Mouse (Mus musculus) embryonic stem cell, embryonic (primary cell): Measurements from ENCODE around the gene Ahnak.

Experiments
- CTCF ChIA-PET, 4 experiments: fragments of 300-600 bp in 2 of 4; fragments of 350-600 bp in 2 of 4; sonication (Branson Sonifier 250); formaldehyde crosslinking; loops; one replicate each; lab custom pipeline; 2022; ENCODE audit warnings: inconsistent platforms in 2 of 4; lab: Charles Lee
- POLR2A ChIA-PET, 4 experiments: fragments of 300-600 bp in 2 of 4; fragments of 350-600 bp in 2 of 4; sonication (Branson Sonifier 250); formaldehyde crosslinking; loops; one replicate each; lab custom pipeline; 2022; ENCODE audit warnings: antibody characterized with exemption in 4 of 4, inconsistent platforms in 1 of 4; lab: Charles Lee

Gene Ahnak

DNA sequence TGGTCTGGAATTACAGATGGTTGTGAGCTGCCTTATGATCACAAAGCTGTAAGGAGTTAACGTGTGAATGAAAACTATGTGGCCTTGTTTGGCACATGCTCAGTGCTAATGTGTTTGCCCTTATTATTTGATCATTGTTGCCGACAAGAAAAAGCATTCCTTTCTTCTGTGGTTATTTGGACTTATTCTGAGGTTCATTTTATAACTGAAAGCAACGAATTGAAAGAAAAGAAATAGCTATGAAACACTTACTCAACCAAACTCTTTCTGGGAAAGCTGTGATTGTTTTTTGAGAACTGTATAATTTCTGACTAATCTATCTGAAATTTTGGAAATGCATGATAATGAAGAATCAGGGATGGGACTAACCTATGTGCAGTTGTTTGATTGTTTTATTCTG is 46.0 kb downstream of the Ahnak start:
- CTCF ChIA-PET = no interaction called here
- POLR2A ChIA-PET = interaction anchor here in 3 of 4 experiments (0.6 to 16.1 kb wide), 11 partner anchors 11 to 841 kb away, joined by 3 to 225 read pairs (median 4); partner anchors contain the start of gene Eef1g (in 1 of the 3)

DNA sequence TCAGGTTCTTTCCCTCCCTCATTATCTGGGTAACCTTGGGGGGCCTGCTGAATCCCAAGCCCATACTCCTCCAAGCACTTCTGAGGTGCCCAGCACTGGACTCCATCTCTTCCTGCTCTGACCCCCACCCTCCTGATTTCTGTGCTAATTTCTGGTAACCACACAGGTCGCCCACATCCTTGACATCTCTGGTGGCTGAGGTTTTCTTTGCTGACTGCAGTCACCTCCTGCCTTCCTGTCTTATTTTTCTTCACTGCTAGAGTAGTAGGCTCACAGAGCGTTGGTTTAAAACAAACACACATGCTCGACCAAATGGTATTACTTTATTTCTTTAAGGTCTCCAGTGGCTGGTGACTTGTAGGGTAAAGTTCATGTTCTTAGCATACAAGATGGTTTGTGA is 49.1 kb downstream of the Ahnak start:
- ChIA-PET CTCF (no interaction called here), POLR2A (interaction anchor here in 1 of 4 experiments (8.0 kb wide), 1 partner anchor 12 kb away, joined by 93 read pairs; no protein-coding TSS in a partner anchor)

DNA sequence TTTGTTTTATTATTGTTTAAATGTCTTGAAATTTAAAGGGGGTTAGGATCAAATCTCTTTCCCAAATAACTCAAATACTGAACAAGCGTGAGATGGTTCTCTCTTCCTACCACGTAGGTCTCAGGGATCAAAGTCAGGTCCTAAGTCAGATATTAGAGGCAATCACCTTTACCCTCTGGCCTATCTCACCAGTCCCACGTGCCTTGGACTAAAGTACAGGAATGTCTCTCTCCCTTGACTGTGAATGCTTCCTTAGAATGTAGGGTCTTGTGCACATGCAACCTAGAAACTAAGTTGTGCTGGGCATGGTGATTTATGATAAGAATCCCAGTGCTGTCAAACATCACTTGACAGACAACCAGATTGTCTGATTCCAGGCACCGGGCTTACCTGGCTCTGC is 50.2 kb downstream of the Ahnak start:
- ChIA-PET CTCF (no interaction called here), POLR2A (interaction anchor here (0.6 to 9.6 kb wide), 31 partner anchors 10 to 220 kb away, joined by 3 to 121 read pairs (median 5); partner anchors contain the start of genes Eef1g (in 3 of the 4), Ahnak (in 1 of the 4), Asrgl1 (in 1 of the 4) and Hnrnpul2 (in 1 of the 4))

DNA sequence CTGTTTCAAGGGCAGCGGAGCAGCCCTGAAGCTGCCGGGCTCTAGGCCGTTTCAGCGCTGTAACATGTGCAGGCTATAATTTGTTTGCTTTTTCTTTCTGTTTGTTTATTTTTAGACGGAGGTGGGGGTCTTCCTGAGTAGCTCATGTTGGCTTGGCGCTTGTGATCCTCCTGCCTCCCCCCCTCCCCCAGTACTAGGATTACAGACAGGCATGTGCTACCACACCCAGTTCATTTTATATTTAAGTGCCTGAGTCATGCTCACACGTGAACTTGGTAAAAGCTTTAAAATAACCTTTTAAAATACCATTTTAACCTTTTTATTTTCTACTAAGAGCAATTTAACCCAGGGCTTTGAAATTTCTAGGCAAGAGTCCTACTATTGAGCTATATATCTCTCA is 50.8 kb downstream of the Ahnak start:
- ChIA-PET POLR2A (interaction anchor here (0.5 to 9.6 kb wide), 37 partner anchors 9 to 327 kb away, joined by 3 to 121 read pairs (median 5); partner anchors contain the start of genes Eef1g (in 3 of the 4), Ahnak (in 1 of the 4), Asrgl1 (in 1 of the 4) and Hnrnpul2 (in 1 of the 4)), CTCF (no interaction called here)

DNA sequence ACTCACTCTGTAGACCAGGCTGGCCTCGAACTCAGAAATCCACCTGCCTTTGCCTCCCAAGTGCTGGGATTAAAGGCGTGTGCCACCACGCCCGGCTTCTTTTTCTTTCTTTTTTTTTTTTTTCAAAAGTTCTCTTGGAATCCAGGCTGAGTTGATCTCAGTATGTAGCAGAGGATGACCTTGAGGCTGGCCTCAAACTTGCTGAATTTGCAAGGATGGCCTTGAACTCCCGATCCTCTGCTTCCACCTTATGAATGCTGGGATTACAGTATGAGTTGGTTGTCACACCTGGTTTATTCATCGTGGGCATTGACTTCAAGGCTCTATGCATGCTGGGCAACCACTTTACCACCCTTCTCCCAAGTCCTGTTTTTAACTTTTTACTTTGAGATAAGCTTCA is 51.6 kb downstream of the Ahnak start:
- ChIA-PET CTCF (interaction anchor here in 1 of 4 experiments (0.5 kb wide), 1 partner anchor 1218 kb away, joined by 3 read pairs; no protein-coding TSS in a partner anchor), POLR2A (interaction anchor here in 3 of 4 experiments (0.6 to 9.6 kb wide), 29 partner anchors 7 to 327 kb away, joined by 3 to 121 read pairs (median 6); partner anchors contain the start of genes Ahnak (in 1 of the 3), Asrgl1 (in 1 of the 3) and Eef1g (in 1 of the 3))

DNA sequence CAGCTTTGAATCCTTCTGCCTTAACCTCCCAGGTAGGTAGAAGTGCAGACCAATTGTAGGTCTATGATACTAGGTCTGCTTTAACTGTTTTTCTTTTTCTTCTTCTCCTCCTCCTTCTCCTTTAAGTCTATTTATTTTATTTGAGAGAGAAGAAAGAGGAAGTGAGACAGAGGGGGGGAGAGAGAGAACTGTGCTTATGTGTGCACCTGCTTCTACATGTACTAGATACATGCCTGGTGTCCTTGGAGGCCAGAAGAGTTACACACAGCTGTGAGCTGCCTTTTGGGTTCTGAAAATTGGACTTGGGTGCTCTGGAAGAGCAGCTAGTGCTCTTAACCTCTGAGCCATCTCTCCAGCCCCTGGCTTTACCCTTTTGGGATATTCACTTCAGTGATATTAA is 52.0 kb downstream of the Ahnak start:
- CTCF ChIA-PET = interaction anchor here in 1 of 4 experiments (0.5 kb wide), 1 partner anchor 1218 kb away, joined by 3 read pairs; no protein-coding TSS in a partner anchor
- POLR2A ChIA-PET = interaction anchor here in 3 of 4 experiments (0.6 to 9.6 kb wide), 23 partner anchors 8 to 328 kb away, joined by 3 to 121 read pairs (median 7); partner anchors contain the start of genes Ahnak (in 1 of the 3), Asrgl1 (in 1 of the 3) and Eef1g (in 1 of the 3)

DNA sequence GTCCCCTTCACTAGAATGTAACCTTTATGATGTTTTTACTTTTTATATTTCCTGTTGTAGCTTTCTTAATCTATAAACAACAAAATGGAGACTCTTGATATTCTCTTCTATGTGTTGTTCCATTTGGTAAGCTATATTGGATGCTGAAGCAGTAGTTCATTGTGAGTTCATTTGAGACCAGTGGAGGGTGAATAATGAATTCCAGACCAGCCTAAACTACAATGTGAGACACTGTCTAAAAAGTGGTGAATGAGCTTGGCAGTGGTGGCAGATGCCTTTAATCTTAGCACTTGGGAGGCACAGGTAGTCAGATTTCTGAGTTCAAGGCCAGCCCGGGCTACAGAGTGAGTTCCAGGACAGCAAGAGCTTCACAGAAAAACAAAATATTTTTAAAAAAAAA is 54.0 kb downstream of the Ahnak start:
- ChIA-PET POLR2A (interaction anchor here in 3 of 4 experiments (0.5 to 9.6 kb wide), 17 partner anchors 10 to 330 kb away, joined by 3 to 121 read pairs (median 3); partner anchors contain the start of genes Gm49416 (in 2 of the 3), 1810009A15Rik (in 1 of the 3), Eef1g (in 1 of the 3) and Gng3 (in 1 of the 3)), CTCF (interaction anchor here in 1 of 4 experiments (0.5 kb wide), 1 partner anchor 170 kb away, joined by 3 read pairs; no protein-coding TSS in a partner anchor)

DNA sequence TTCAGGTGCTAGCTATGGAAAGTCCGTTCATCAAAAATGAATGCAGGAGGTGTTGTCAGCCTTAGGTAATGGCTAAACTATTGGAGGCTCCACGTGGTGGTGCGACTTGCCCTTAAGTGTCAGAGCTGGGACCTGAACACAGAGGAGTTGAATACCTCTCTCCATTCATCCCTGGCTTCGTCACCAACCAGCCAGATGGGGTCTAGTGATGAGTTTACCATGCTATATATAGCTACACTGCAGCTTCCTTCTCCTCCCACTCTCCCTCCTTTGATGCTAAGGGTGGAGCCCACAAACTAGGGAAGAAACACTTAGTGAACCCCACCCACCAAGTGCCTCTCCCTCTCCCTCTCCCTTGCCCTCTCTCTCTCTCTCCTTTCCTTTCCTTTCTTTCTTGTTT is 55.2 kb downstream of the Ahnak start:
- POLR2A ChIA-PET = interaction anchor here (0.5 to 9.6 kb wide), 34 partner anchors 9 to 331 kb away, joined by 3 to 121 read pairs (median 6); partner anchors contain the start of genes Ahnak (in 2 of the 4), Eef1g (in 1 of the 4) and Tut1 (in 1 of the 4)
- CTCF ChIA-PET = interaction anchor here in 3 of 4 experiments (0.6 to 0.7 kb wide), 3 partner anchors 13 to 326 kb away, joined by 3 to 4 read pairs (median 3); no protein-coding TSS in a partner anchor

DNA sequence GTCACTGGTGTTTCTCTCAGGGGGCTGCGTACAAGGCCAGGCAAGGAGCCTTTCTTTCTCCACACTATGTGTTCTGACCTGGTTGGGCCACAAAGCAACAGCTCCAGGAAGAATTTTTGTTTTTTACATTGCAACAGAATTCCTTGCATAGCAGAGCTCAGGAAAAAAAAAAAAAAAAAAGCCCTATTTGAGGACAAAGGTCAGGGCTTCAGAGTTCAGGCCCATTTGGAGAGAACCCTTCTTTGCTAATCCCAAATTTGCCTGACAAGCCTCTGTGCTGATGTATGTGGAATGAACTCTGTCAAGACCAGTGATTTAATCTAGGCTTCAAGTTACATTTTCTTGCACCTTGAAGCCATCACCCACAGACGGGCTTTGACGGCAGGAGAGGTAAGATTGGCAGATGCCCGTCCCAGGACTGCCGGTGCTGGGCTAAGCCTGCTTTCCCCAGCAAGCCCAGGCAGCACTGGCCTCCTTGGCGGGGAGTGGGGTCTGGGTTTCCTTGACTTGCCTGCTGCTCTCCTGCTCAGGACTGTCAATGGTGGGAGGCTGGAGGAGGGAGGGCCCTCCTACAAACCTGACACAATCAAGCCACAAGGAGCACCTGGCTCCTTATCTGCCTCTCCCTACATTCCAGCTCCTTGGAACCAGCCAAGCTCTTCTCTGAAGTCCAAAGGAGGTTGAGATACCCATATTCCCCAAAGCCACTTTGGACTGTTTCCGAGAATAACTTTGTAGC is 58.3 kb downstream of the Ahnak start:
- ChIA-PET CTCF (interaction anchor here in 3 of 4 experiments (0.6 kb wide), 3 partner anchors 31 to 56 kb away, joined by 3 read pairs; no protein-coding TSS in a partner anchor), POLR2A (interaction anchor here (0.5 to 9.6 kb wide), 52 partner anchors 10 to 1172 kb away, joined by 3 to 121 read pairs (median 4); partner anchors contain the start of genes Eef1g (in 2 of the 4), Ahnak (in 1 of the 4) and Slc3a2 (in 1 of the 4))

DNA sequence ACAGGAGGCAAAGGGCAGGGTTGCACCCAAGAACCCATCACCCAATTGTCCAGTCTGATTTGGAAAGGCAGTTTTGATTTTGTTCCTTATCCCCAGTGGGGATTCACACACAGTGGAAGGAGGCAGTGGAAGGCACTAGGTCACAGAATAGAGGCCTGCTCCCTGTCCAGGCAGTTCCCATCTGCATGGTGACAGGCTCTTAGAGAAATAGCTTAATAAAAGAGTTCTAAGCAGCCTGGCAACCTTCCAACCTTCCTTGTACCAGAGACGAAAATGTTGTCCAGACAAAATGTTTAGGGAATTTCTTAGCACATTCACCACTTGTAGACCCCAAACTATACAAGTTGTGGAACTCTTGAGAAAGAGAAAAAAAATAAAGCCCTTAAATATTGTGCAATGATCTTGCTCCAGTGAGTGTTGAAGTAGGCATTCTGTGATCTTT is 58.9 kb downstream of the Ahnak start:
- POLR2A ChIA-PET = interaction anchor here in 3 of 4 experiments (1.0 to 9.6 kb wide), 28 partner anchors 11 to 325 kb away, joined by 3 to 121 read pairs (median 6); partner anchors contain the start of genes Ahnak (in 1 of the 3), Eef1g (in 1 of the 3) and Slc3a2 (in 1 of the 3)
- CTCF ChIA-PET = interaction anchor here in 1 of 4 experiments (0.6 kb wide), 1 partner anchor 1813 kb away, joined by 5 read pairs; no protein-coding TSS in a partner anchor

DNA sequence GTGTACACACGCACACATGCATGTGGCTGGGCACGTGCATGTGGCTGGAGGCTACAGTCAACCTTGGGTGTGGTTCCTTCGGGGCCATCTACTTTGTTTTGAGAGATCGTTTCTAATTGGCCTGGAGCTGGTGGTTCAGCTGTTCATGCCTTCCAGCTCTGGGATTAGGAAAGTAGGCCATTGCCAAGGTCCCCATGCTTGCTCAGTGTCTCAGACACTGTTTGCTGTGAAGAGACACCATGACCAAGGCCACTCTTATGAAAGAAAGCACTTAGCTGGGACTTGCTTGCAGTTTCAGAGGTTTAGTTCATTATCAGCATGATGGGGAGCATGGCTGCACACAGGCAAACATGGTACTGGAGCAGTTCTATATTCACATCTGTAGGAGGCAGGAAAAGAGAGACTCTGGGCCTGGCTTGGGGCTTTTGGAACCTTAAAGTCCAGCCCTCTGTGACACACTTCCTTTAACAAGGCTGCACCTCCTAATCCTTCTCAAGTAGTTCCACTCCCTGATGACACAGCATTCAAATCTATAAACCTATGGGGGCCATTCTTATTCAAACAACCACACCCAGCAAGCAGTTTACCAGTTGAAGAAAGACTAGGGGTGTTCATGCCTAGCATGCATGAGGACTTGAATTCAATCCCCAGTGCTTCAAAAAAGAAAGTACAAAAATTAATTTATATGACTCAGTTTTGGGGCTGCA is 60.0 kb downstream of the Ahnak start:
- ChIA-PET POLR2A (interaction anchor here in 2 of 4 experiments (0.9 to 6.2 kb wide), 7 partner anchors 9 to 58 kb away, joined by 3 to 65 read pairs (median 4); partner anchors contain the start of gene Ahnak (in 1 of the 2)), CTCF (no interaction called here)

DNA sequence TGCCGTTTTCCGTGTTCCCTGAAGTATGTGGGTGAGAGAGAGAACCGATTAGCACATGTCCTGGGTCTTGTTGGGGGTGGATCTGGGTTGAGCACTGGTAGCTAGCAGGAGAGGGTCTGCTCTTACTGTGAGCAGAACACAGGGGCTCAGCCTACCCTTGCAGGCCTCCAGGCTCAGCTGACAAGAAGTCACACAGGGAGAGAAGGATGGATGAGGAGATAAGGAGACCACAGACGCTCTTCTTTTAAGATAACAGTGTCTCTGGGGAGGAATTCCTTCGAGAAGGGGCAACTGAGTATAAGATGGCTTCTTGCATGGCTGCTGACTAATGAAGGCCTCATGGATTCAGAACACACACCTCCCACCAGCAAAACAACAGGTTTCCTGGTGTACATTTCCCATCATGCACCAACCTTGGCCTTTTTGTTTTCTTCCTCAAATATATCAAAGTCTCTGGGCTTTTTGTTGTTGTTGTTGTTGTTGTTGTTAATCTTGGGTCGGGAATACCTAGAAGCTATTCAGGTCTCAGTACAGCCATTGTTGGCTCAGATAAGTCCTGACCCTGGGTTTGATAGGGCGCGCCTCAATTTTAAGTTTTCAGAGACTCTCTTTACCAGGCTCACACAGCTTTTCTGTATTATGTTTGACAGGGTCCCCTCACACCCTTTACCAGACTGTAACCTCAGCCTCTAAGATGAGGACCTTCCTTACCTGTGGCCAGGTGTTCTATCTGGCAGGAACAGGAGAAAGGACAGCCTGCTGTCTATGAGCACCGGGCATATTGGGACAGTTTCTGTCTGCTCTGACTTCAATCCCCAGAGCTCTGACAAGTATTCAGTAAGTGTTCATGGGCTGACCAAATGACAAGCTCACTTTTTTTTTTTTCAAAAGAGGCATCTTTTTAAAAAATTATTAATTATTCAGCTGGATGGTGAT is 61.5 kb downstream of the Ahnak start:
- POLR2A ChIA-PET = interaction anchor here in 3 of 4 experiments (0.6 to 1.8 kb wide), 19 partner anchors 9 to 225 kb away, joined by 3 to 11 read pairs (median 4); no protein-coding TSS in a partner anchor
- CTCF ChIA-PET = interaction anchor here in 1 of 4 experiments (0.8 kb wide), 1 partner anchor 866 kb away, joined by 3 read pairs; no protein-coding TSS in a partner anchor

DNA sequence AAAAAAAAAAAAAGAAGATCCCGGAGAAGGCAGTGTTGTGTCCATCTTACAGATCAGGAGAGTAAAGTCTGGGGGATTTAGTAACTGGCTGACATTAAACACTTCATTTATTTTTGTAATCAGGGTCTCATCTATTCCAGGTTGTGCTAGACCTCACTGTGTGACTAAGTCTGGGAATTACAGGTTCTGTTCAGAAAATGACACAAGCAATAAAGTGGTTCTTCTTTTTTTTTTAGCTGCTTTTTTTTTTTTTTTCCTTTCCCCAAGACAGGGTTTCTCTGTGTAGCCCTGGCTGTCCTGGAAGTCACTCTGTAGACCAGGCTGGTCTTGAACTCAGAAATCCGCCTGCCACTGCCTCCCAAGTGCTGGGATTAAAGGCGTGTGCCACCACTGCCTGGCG is 62.9 kb downstream of the Ahnak start:
- CTCF ChIA-PET = interaction anchor here in 1 of 4 experiments (0.6 kb wide), 1 partner anchor 54 kb away, joined by 3 read pairs; no protein-coding TSS in a partner anchor

DNA sequence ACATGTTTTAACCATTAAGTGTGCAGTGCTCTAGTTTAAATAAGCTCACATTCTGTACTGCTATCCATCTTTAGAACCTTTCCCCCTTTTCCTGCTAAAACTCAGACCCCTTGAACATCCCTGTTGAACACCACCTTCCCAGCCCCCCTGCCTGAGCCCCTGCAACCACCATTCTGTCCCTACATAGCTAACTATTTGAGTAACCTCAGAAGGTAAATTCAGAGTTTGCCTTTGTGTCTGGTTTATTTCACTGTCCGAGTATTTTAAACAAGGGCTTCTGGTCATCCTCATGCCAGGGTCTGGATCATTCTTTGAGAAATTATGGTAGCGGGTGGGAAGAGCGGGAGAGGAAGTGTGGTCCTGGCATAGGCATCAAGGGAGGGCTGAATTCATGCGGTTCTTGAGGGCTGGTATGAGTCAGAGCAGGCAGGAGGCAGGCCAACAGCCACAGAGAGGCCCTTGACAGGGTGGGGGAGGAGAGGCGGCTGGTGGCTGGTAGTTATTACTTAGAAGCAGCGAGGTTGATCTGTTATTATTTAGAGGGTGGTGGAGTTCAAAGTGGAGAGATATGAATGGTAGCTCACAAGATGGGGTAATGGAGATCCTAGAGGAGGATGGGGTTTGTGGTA is 63.8 kb downstream of the Ahnak start:
- POLR2A ChIA-PET = interaction anchor here in 3 of 4 experiments (0.6 to 2.8 kb wide), 31 partner anchors 8 to 339 kb away, joined by 3 to 11 read pairs (median 4); partner anchors contain the start of genes Ahnak (in 1 of the 3) and Eef1g (in 1 of the 3)
- CTCF ChIA-PET = no interaction called here

More for the DNA sequence above, 62.9 kb downstream of the Ahnak start:
- POLR2A ChIA-PET = interaction anchor here in 3 of 4 experiments (0.7 to 2.8 kb wide), 16 partner anchors 8 to 85 kb away, joined by 3 to 11 read pairs (median 5); partner anchors contain the start of gene Eef1g (in 1 of the 3)

DNA sequence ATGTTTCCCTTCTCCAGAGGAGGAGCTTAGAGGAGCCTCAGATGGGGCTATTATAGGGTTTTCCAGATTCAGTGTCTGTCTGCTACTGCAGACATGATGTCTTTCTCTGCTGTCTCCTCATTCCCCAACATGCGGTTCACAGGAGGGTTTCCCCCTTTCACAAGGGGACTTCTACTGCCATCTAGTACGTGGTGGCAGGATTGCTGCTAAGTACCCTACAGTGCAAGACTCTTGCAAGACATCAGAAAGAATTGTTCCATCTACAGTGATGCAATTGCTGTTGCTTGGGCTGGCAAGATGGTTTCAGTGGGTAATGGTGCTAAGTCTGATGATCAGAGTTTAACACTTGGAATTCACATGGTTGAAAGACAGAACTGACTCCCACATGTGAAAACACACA is 66.1 kb downstream of the Ahnak start:
- POLR2A ChIA-PET = interaction anchor here in 1 of 4 experiments (0.9 to 2.1 kb wide), 3 partner anchors 11 to 76 kb away, joined by 3 to 8 read pairs (median 4); no protein-coding TSS in a partner anchor
- CTCF ChIA-PET = no interaction called here
